Mouse (Mus musculus): ENCODE results near the gene Shmt1. TPM values are rescaled to one million over a fixed set of nuclear protein-coding genes. Genes with fewer than 3 reads are reported as not detected.
"Not testable (repeated sequence)": the region's sequence is repeated elsewhere in the genome, so short reads cannot be mapped to it uniquely, and the experiment has no call there.

Shmt1 gene
- polyA plus RNA-seq (2015; fragmentation: Nextera tagmentation; extraction: Ambion mirVana), result 14.4 and 18.4 TPM in 2 replicates

DNA sequence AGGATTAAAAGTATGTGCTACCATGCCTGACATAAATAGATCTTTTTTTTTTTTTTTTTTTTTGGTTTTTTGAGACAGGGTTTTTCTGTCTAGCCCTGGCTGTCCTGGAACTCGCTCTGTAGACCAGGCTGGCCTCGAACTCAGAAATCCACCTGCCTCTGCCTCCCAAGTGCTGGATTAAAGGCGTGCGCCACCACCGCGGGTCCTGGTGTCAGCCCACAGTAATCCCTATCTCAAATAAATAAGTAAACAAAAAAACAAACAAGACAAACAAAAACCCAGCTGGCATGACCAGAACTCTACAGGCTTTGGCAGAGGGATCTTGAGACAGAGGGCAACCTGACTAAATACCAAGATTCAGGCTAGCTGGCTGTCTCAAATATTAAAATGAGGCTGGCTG lies at the start of gene Shmt1:
Gene Shmt1 (minus strand): TSS at position 101 of the 400 bp plus-strand sequence.
- WGBS, result 21% methylated on average over 6 of the region's 6 CpGs
- peaks cover 20% of the 10 kb centered on the region; the same call in 1 of the 2 replicates for H3K4me1 ChIP-seq (ENCODE audit: insufficient read depth, low read depth, low read length)
- H3K36me3 ChIP-seq (ENCODE audit: insufficient read depth, low read length); DNase-seq (ENCODE audit: low spot score); H3K9ac ChIP-seq (replicated peaks; ENCODE audit: low read depth); H3K27me3 ChIP-seq (replicated peaks; ENCODE audit: insufficient read depth, low read length); ATAC-seq; H3K9me3 ChIP-seq (ENCODE audit: low read length): not testable (repeated sequence)
- H3K4me3 ChIP-seq (ENCODE audit: low read depth, low read length), result peak within 1 kb of the TSS; percentile 34
- peak within 1 kb of the TSS; percentile 43; the same call in 1 of the 2 replicates for H3K27ac ChIP-seq (ENCODE audit: low read length)
- H3K4me2 ChIP-seq (replicated peaks; ENCODE audit: low read depth, low read length), result peak within 1 kb of the TSS; percentile 57

DNA sequence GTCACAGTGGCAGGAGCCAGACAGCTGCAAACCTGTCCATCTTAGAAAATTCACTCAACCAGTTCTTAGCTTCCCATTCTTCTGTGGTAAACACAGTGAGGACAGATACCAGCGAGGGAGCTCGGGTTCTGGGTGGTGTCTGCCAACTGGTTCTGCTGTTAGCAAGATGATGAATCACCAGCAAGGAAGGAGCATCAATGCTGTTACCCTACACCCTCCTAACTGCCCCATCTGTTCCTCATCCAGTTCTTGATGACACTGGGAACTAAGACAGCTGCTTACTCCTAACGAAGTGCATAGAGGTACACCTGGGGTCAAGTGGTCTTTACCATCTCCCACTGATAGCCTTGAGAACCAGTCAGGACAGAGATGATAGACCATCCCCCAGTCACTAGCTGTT lies 45.1 kb upstream of the Shmt1 start:
- Histone ChIP-seq H3K27ac (ENCODE audit: low read length) (no peak overlapping the region), H3K4me3 (ENCODE audit: low read depth, low read length) (no peak overlapping the region), H3K27me3 (replicated peaks; ENCODE audit: insufficient read depth, low read length) (no peaks in the 10 kb centered on the region), H3K9ac (replicated peaks; ENCODE audit: low read depth) (no peak overlapping the region), H3K4me2 (replicated peaks; ENCODE audit: low read depth, low read length) (no peak overlapping the region), H3K4me1 (ENCODE audit: insufficient read depth, low read depth, low read length) (no peaks in the 10 kb centered on the region), H3K36me3 (ENCODE audit: insufficient read depth, low read length) (peaks cover 6% of the 10 kb centered on the region; the same call in 1 of the 2 replicates), H3K9me3 (ENCODE audit: low read length) (no peaks in the 10 kb centered on the region)
- ATAC-seq, result no peak
- no peak for TF ChIP-seq CTCF (IDR thresholded peaks at IDR 0.05)
- no peak for TF ChIP-seq EP300 (IDR thresholded peaks at IDR 0.05)
- no peak for DNase-seq (ENCODE audit: low spot score)
- 59% methylated on average over 3 of the region's 3 CpGs for WGBS

DNA sequence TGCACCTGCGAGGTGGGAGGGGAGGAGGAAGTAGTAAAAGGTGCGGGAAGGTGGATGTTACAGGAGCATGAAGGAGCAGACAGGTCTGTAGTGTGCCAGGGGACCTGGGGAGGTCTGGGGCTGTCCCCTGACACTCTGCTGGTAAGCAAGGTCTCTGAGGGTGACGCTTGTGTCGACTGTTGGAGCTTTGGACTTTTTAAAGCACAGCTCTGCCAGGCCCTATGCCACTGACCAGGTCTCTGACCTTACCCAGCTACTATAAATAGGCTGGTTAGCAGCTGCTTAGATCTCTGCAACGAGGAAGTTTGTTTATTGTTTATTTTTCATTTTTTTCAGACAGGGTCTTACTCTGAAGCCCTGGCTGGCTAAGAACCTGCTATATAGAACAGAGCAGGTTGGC lies 33.9 kb upstream of the Shmt1 start:
- Histone ChIP-seq H3K9me3 (ENCODE audit: low read length) (no peaks in the 10 kb centered on the region), H3K36me3 (ENCODE audit: insufficient read depth, low read length) (no peaks in the 10 kb centered on the region), H3K9ac (replicated peaks; ENCODE audit: low read depth) (no peak overlapping the region), H3K4me2 (replicated peaks; ENCODE audit: low read depth, low read length) (no peak overlapping the region), H3K4me1 (ENCODE audit: insufficient read depth, low read depth, low read length) (no peaks in the 10 kb centered on the region), H3K27me3 (replicated peaks; ENCODE audit: insufficient read depth, low read length) (no peaks in the 10 kb centered on the region), H3K27ac (ENCODE audit: low read length) (no peak overlapping the region), H3K4me3 (ENCODE audit: low read depth, low read length) (no peak overlapping the region)
- DNase-seq (ENCODE audit: low spot score), result no peak
- 75% methylated on average over 5 of the region's 5 CpGs for WGBS
- no peak for ATAC-seq
- TF ChIP-seq CTCF (IDR thresholded peaks at IDR 0.05), result no peak
- TF ChIP-seq EP300 (IDR thresholded peaks at IDR 0.05), result no peak

DNA sequence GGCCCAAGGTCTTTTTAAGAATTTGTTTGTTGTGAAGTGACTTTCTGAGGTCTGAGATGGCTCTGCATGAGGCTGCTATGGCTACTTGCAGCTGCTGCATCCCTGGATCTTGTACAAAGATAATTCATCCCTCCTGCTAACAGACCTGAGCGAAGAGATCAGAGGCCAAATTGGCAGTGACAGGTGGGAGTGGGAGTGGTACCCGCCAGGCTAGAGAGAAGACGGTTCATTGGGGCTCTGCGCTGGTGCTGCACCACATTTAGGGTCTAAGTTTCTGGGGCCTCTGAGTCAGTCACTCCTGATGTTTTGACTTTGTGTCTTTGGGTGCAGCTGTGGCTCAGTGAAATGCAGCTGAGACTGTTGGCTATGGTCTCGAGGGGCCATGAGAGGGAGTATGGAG lies 31.9 kb upstream of the Shmt1 start:
- WGBS, result 82% methylated on average over 5 of the region's 5 CpGs
- no peak for TF ChIP-seq CTCF (IDR thresholded peaks at IDR 0.05)
- no peak for TF ChIP-seq EP300 (IDR thresholded peaks at IDR 0.05)
- H3K36me3 ChIP-seq (ENCODE audit: insufficient read depth, low read length), result no peaks in the 10 kb centered on the region
- DNase-seq (ENCODE audit: low spot score), result no peak
- no peak overlapping the region for H3K9ac ChIP-seq (replicated peaks; ENCODE audit: low read depth)
- H3K9me3 ChIP-seq (ENCODE audit: low read length), result no peaks in the 10 kb centered on the region
- no peak overlapping the region for H3K4me3 ChIP-seq (ENCODE audit: low read depth, low read length)
- no peak overlapping the region for H3K4me2 ChIP-seq (replicated peaks; ENCODE audit: low read depth, low read length)
- ATAC-seq, result no peak
- no peaks in the 10 kb centered on the region for H3K4me1 ChIP-seq (ENCODE audit: insufficient read depth, low read depth, low read length)
- no peak overlapping the region for H3K27ac ChIP-seq (ENCODE audit: low read length)
- H3K27me3 ChIP-seq (replicated peaks; ENCODE audit: insufficient read depth, low read length), result no peaks in the 10 kb centered on the region

DNA sequence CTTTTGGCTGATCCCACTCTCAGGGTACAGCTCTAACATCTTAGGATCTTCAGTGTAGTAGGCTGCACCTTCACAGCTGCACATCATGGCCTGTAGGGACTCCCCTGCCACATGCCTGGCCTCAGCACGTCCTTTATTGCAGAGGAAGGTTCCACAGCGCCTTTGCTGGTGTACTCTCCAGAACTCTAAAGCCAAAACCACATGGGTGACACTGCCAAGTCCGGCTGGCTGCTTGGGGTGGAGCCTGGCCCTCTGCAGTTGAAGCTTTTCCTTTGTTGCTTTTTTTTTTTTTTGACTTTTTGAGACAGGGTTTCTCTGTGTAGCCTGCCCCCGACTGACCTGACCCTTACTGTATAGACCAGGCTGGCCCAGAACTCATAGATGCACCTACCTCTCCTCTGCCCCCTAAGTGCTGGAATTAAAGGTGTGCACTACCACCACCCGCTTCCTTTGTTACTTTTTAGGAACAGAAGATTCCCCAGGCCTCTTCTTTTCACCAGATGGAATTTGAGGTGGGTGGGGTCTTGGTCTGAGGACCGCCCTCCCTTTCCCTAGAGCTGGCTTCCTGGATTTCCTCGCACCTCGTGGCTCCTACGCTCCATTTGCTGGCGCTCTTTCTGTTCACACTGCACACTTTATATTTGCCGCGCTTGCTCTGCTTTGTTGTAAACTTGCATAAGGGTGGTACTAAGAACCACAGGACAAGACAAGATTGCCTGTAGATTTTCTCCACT lies 30.1 kb upstream of the Shmt1 start:
- Histone ChIP-seq H3K9ac (replicated peaks; ENCODE audit: low read depth) (no peak overlapping the region), H3K27ac (ENCODE audit: low read length) (no peak overlapping the region), H3K4me1 (ENCODE audit: insufficient read depth, low read depth, low read length) (no peaks in the 10 kb centered on the region), H3K4me3 (ENCODE audit: low read depth, low read length) (no peak overlapping the region), H3K9me3 (ENCODE audit: low read length) (no peaks in the 10 kb centered on the region), H3K36me3 (ENCODE audit: insufficient read depth, low read length) (no peaks in the 10 kb centered on the region), H3K27me3 (replicated peaks; ENCODE audit: insufficient read depth, low read length) (no peaks in the 10 kb centered on the region), H3K4me2 (replicated peaks; ENCODE audit: low read depth, low read length) (no peak overlapping the region)
- ATAC-seq (no peak), DNase-seq (ENCODE audit: low spot score) (no peak)
- TF ChIP-seq EP300 (IDR thresholded peaks at IDR 0.05) (no peak), CTCF (IDR thresholded peaks at IDR 0.05) (no peak)
- WGBS, result 73% methylated on average over 12 of the region's 12 CpGs

DNA sequence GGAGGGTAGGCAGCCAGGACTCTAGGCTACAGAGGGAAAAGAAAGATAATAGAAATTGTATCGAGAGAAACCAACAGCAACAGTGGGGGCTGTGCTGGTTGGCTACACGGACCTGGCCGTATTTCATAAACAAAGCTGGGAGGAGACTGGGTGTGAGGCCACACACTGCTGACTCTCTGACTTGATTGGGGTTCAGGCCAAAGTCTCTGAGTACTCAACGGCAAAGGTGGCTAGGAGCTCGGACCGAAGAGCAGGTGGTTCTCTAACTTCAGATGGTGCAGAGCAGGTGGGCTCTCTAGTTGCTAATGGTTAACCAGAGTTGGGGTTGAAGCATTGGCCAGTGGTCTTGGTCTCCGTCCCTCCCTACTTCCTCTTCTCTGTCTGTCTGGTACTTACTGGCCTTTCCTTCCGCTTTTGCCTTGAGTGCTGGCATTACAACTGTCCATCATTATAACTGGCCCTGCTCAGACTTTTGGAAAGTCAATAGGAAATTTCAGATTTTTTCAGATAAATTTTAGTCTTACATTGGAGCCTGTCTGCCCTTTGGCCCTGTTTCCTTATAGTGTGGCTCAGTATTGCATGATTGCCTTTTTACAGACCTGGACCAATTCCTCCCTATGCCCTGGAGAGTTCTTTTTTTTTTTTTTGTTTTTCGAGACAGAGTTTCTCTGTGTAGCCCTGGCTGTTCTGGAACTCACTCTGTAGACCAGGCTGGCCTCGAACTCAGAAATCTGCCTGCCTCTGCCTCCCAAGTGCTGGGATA lies 26.3 kb upstream of the Shmt1 start:
- H3K36me3 ChIP-seq (ENCODE audit: insufficient read depth, low read length), result no peaks in the 10 kb centered on the region
- no peaks in the 10 kb centered on the region for H3K9me3 ChIP-seq (ENCODE audit: low read length)
- DNase-seq (ENCODE audit: low spot score) (no peak), ATAC-seq (no peak)
- no peak overlapping the region for H3K4me3 ChIP-seq (ENCODE audit: low read depth, low read length)
- no peak overlapping the region for H3K4me2 ChIP-seq (replicated peaks; ENCODE audit: low read depth, low read length)
- H3K4me1 ChIP-seq (ENCODE audit: insufficient read depth, low read depth, low read length), result no peaks in the 10 kb centered on the region
- no peaks in the 10 kb centered on the region for H3K27me3 ChIP-seq (replicated peaks; ENCODE audit: insufficient read depth, low read length)
- TF ChIP-seq EP300 (IDR thresholded peaks at IDR 0.05), result no peak
- no peak for TF ChIP-seq CTCF (IDR thresholded peaks at IDR 0.05)
- 80% methylated on average over 10 of the region's 10 CpGs for WGBS
- H3K9ac ChIP-seq (replicated peaks; ENCODE audit: low read depth), result no peak overlapping the region
- no peak overlapping the region for H3K27ac ChIP-seq (ENCODE audit: low read length)
